Mouse (Mus musculus): ENCODE results near the gene Tomt. TPM values are rescaled to one million over a fixed set of nuclear protein-coding genes. Genes with fewer than 3 reads are reported as not detected.
"Not testable (repeated sequence)": the region's sequence is repeated elsewhere in the genome, so short reads cannot be mapped to it uniquely, and the experiment has no call there.

Gene Tomt
- polyA plus RNA-seq, 1 experiment from 2014 or later = 0.21 TPM

GRCm38 (mm10) chr7:101937569-101937968, 31.4 kb upstream of the Tomt start:
- Histone ChIP-seq H3K9ac (ENCODE audit: low read length) (no peak overlapping the region), H3K27me3 (ENCODE audit: control insufficient read depth, insufficient read depth, low read length) (no peaks in the 10 kb centered on the region), H3K27ac (ENCODE audit: low read length) (no peak overlapping the region), H3K36me3 (ENCODE audit: control insufficient read depth, insufficient read depth, low read length) (no peaks in the 10 kb centered on the region; the same call in 1 of the 2 replicates), H3K9me3 (replicated peaks; ENCODE audit: control insufficient read depth, low read length) (no peaks in the 10 kb centered on the region), H3K4me3 (replicated peaks; ENCODE audit: low read length) (no peak overlapping the region), H3K4me1 (ENCODE audit: control insufficient read depth, insufficient read depth, low read length) (0 out of 2 replicates have a peak, but pooled peaks cover 9% of the 10 kb centered on the region), H3K4me2 (ENCODE audit: low read depth, low read length) (no peak overlapping the region)
- ATAC-seq (ENCODE audit: insufficient read depth, low FRiP score) = no peak
- WGBS = 90% methylated on average over 4 of the region's 4 CpGs

- no peak overlapping the region for H3K9ac ChIP-seq (ENCODE audit: low read length)
- H3K36me3 ChIP-seq (ENCODE audit: control insufficient read depth, insufficient read depth, low read length) = no peaks in the 10 kb centered on the region; the same call in 1 of the 2 replicates
- no peaks in the 10 kb centered on the region for H3K9me3 ChIP-seq (replicated peaks; ENCODE audit: control insufficient read depth, low read length)
- H3K4me3 ChIP-seq (replicated peaks; ENCODE audit: low read length) = no peak overlapping the region
- no peaks in the 10 kb centered on the region for H3K27me3 ChIP-seq (ENCODE audit: control insufficient read depth, insufficient read depth, low read length)
- H3K4me2 ChIP-seq (ENCODE audit: low read depth, low read length) = no peak overlapping the region
- no peak overlapping the region for H3K27ac ChIP-seq (ENCODE audit: low read length)
- peaks cover 14% of the 10 kb centered on the region; the same call in 1 of the 2 replicates for H3K4me1 ChIP-seq (ENCODE audit: control insufficient read depth, insufficient read depth, low read length)
- no peak for ATAC-seq (ENCODE audit: insufficient read depth, low FRiP score)
- WGBS = 92% methylated on average over 4 of the region's 4 CpGs
These were observed 30.8 kb upstream of the Tomt start for GRCm38 (mm10) chr7:101936996-101937395.

- no peak overlapping the region for H3K4me3 ChIP-seq (replicated peaks; ENCODE audit: low read length)
- ATAC-seq (ENCODE audit: insufficient read depth, low FRiP score) = no peak
- WGBS = 87% methylated on average over 4 of the region's 4 CpGs
- H3K4me1 ChIP-seq (ENCODE audit: control insufficient read depth, insufficient read depth, low read length) = peaks cover 14% of the 10 kb centered on the region; the same call in 1 of the 2 replicates
- H3K36me3 ChIP-seq (ENCODE audit: control insufficient read depth, insufficient read depth, low read length) = no peaks in the 10 kb centered on the region; the same call in 1 of the 2 replicates
- no peak overlapping the region for H3K27ac ChIP-seq (ENCODE audit: low read length)
- H3K27me3 ChIP-seq (ENCODE audit: control insufficient read depth, insufficient read depth, low read length) = no peaks in the 10 kb centered on the region
- H3K9ac ChIP-seq (ENCODE audit: low read length) = peak overlapping the region; percentile 18; the same call in 1 of the 2 replicates
- no peak overlapping the region for H3K4me2 ChIP-seq (ENCODE audit: low read depth, low read length)
- H3K9me3 ChIP-seq (replicated peaks; ENCODE audit: control insufficient read depth, low read length) = no peaks in the 10 kb centered on the region
These were observed 29.8 kb upstream of the Tomt start for GRCm38 (mm10) chr7:101935957-101936356.

GRCm38 (mm10) chr7:101933751-101934240, 27.6 kb upstream of the Tomt start, which contains the start of the genes Lrrc51 and Numa1:
Gene Lrrc51 (minus strand): TSS chr7:101933895.
Gene Numa1 (plus strand): TSS chr7:101934111.
- peak; percentile 98 for ATAC-seq (ENCODE audit: insufficient read depth, low FRiP score)
- WGBS = under 1% methylated on average over 40 of the region's 40 CpGs

GRCm38 (mm10) chr7:101933300-101933699, 27.1 kb upstream of the Tomt start:
- H3K27me3 ChIP-seq (ENCODE audit: control insufficient read depth, insufficient read depth, low read length) = no peaks in the 10 kb centered on the region
- peak overlapping the region; percentile 90 for H3K4me3 ChIP-seq (replicated peaks; ENCODE audit: low read length)
- WGBS = 3% methylated on average over 15 of the region's 15 CpGs
- H3K27ac ChIP-seq (ENCODE audit: low read length) = peak overlapping the region; percentile 94
- H3K36me3 ChIP-seq (ENCODE audit: control insufficient read depth, insufficient read depth, low read length) = no peaks in the 10 kb centered on the region
- peaks cover 14% of the 10 kb centered on the region; the same call in 1 of the 2 replicates for H3K4me1 ChIP-seq (ENCODE audit: control insufficient read depth, insufficient read depth, low read length)
- H3K4me2 ChIP-seq (ENCODE audit: low read depth, low read length) = peak overlapping the region; percentile 79
- ATAC-seq (ENCODE audit: insufficient read depth, low FRiP score) = 0 out of 2 replicates have a peak, but pooled peaks have one; percentile 15
- H3K9ac ChIP-seq (ENCODE audit: low read length) = peak overlapping the region; percentile 87
- H3K9me3 ChIP-seq (replicated peaks; ENCODE audit: control insufficient read depth, low read length) = no peaks in the 10 kb centered on the region

More at GRCm38 (mm10) chr7:101933751-101934240, 27.6 kb upstream of the Tomt start, which contains the start of the genes Lrrc51 and Numa1:
- peak within 1 kb of the TSS; percentile 90 for H3K4me3 ChIP-seq (replicated peaks; ENCODE audit: low read length)
- H3K4me1 ChIP-seq (ENCODE audit: control insufficient read depth, insufficient read depth, low read length) = peaks cover 14% of the 10 kb centered on the region; the same call in 1 of the 2 replicates
- H3K27ac ChIP-seq (ENCODE audit: low read length) = peak within 1 kb of the TSS; percentile 94
- no peaks in the 10 kb centered on the region for H3K27me3 ChIP-seq (ENCODE audit: control insufficient read depth, insufficient read depth, low read length)
- no peaks in the 10 kb centered on the region for H3K36me3 ChIP-seq (ENCODE audit: control insufficient read depth, insufficient read depth, low read length)
- peak within 1 kb of the TSS; percentile 79 for H3K4me2 ChIP-seq (ENCODE audit: low read depth, low read length)
- H3K9me3 ChIP-seq (replicated peaks; ENCODE audit: control insufficient read depth, low read length) = no peaks in the 10 kb centered on the region
- peak within 1 kb of the TSS; percentile 87 for H3K9ac ChIP-seq (ENCODE audit: low read length)

- H3K9me3 ChIP-seq (replicated peaks; ENCODE audit: control insufficient read depth, low read length) = no peaks in the 10 kb centered on the region
- no peak overlapping the region for H3K9ac ChIP-seq (ENCODE audit: low read length)
- WGBS = 64% methylated on average over 1 of the region's 1 CpGs
- H3K4me2 ChIP-seq (ENCODE audit: low read depth, low read length) = peak overlapping the region; percentile 79
- no peaks in the 10 kb centered on the region for H3K27me3 ChIP-seq (ENCODE audit: control insufficient read depth, insufficient read depth, low read length)
- peak overlapping the region; percentile 90 for H3K4me3 ChIP-seq (replicated peaks; ENCODE audit: low read length)
- H3K36me3 ChIP-seq (ENCODE audit: control insufficient read depth, insufficient read depth, low read length) = no peaks in the 10 kb centered on the region
- no peak for ATAC-seq (ENCODE audit: insufficient read depth, low FRiP score)
- H3K27ac ChIP-seq (ENCODE audit: low read length) = 0 out of 2 replicates have a peak overlapping the region, but pooled peaks have one; percentile 38
- H3K4me1 ChIP-seq (ENCODE audit: control insufficient read depth, insufficient read depth, low read length) = peaks cover 14% of the 10 kb centered on the region; the same call in 1 of the 2 replicates
These were observed 26.4 kb upstream of the Tomt start for GRCm38 (mm10) chr7:101932551-101932950.

- no peaks in the 10 kb centered on the region for H3K36me3 ChIP-seq (ENCODE audit: control insufficient read depth, insufficient read depth, low read length)
- 82% methylated on average over 3 of the region's 3 CpGs for WGBS
- peaks cover 5% of the 10 kb centered on the region; the same call in 1 of the 2 replicates for H3K4me1 ChIP-seq (ENCODE audit: control insufficient read depth, insufficient read depth, low read length)
- H3K4me3 ChIP-seq (replicated peaks; ENCODE audit: low read length) = no peak overlapping the region
- H3K9ac ChIP-seq (ENCODE audit: low read length) = no peak overlapping the region
- no peak overlapping the region for H3K27ac ChIP-seq (ENCODE audit: low read length)
- H3K27me3 ChIP-seq (ENCODE audit: control insufficient read depth, insufficient read depth, low read length) = no peaks in the 10 kb centered on the region
- H3K9me3 ChIP-seq (replicated peaks; ENCODE audit: control insufficient read depth, low read length) = no peaks in the 10 kb centered on the region
- no peak overlapping the region for H3K4me2 ChIP-seq (ENCODE audit: low read depth, low read length)
- no peak for ATAC-seq (ENCODE audit: insufficient read depth, low FRiP score)
These were observed 21.9 kb upstream of the Tomt start for GRCm38 (mm10) chr7:101928093-101928492.

GRCm38 (mm10) chr7:101925892-101926291, 19.7 kb upstream of the Tomt start:
- not testable (repeated sequence) for H3K9me3 ChIP-seq (replicated peaks; ENCODE audit: control insufficient read depth, low read length); H3K27ac ChIP-seq (ENCODE audit: low read length); ATAC-seq (ENCODE audit: insufficient read depth, low FRiP score); H3K9ac ChIP-seq (ENCODE audit: low read length); H3K27me3 ChIP-seq (ENCODE audit: control insufficient read depth, insufficient read depth, low read length); H3K36me3 ChIP-seq (ENCODE audit: control insufficient read depth, insufficient read depth, low read length); H3K4me3 ChIP-seq (replicated peaks; ENCODE audit: low read length); H3K4me2 ChIP-seq (ENCODE audit: low read depth, low read length); H3K4me1 ChIP-seq (ENCODE audit: control insufficient read depth, insufficient read depth, low read length)

- 18% methylated on average over 1 of the region's 1 CpGs for WGBS
- no peak overlapping the region for H3K27ac ChIP-seq (ENCODE audit: low read length)
- peak; percentile 71 for ATAC-seq (ENCODE audit: insufficient read depth, low FRiP score)
- peaks cover 10% of the 10 kb centered on the region for H3K36me3 ChIP-seq (ENCODE audit: control insufficient read depth, insufficient read depth, low read length)
- 0 out of 2 replicates have a peak overlapping the region, but pooled peaks have one; percentile 5 for H3K9ac ChIP-seq (ENCODE audit: low read length)
- H3K4me2 ChIP-seq (ENCODE audit: low read depth, low read length) = no peak overlapping the region
- no peaks in the 10 kb centered on the region for H3K27me3 ChIP-seq (ENCODE audit: control insufficient read depth, insufficient read depth, low read length)
- no peaks in the 10 kb centered on the region for H3K4me1 ChIP-seq (ENCODE audit: control insufficient read depth, insufficient read depth, low read length)
- H3K9me3 ChIP-seq (replicated peaks; ENCODE audit: control insufficient read depth, low read length) = no peaks in the 10 kb centered on the region
- H3K4me3 ChIP-seq (replicated peaks; ENCODE audit: low read length) = no peak overlapping the region
These were observed 11.9 kb upstream of the Tomt start for GRCm38 (mm10) chr7:101918071-101918470.
